Mouse (Mus musculus): Measurements from ENCODE around the gene Dnm3. TPM values are rescaled to one million over a fixed set of nuclear protein-coding genes. Genes with fewer than 3 reads are reported as not detected.
A peak's percentile ranks its signal among the peaks of the same experiment; 100 is the strongest.

Dnm3 gene
- polyA plus RNA-seq, 1 experiment from 2014 or later: 7.2 TPM

DNA sequence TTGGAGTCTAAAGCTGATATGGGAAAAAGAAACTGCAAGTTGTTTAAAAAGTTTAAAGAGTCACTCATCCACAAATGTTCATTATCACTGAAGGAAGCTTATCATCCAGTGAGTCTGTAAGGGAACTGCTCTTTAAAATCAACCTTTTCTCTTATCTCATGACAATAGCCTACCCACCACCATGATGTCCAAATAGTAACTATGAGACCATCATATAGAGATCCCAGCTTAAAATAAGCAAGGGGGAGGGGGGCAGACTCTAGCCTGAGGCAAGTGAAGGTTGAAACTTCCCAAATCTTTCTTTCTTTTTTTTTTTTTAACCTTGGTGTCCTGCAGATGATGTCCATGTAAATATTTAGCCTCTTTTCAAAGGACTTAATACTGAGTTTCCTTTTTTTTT lies 256.9 kb downstream of the Dnm3 start:
- Histone ChIP-seq H3K36me3 (ENCODE audit: control insufficient read depth, insufficient read depth, low read length) (no peaks in the 10 kb centered on the region), H3K4me1 (replicated peaks; ENCODE audit: control insufficient read depth, insufficient read depth, low read length) (no peaks in the 10 kb centered on the region), H3K9me3 (ENCODE audit: control insufficient read depth, low read length) (no peaks in the 10 kb centered on the region), H3K4me3 (ENCODE audit: low read depth, low read length) (no peak overlapping the region), H3K9ac (ENCODE audit: low read length) (no peak overlapping the region), H3K27me3 (ENCODE audit: control insufficient read depth, insufficient read depth, low read length) (no peaks in the 10 kb centered on the region), H3K27ac (ENCODE audit: low read depth, low read length) (no peak overlapping the region), H3K4me2 (ENCODE audit: low read depth, low read length, severe bottlenecking) (no peak overlapping the region)
- DNase-seq (ENCODE audit: low spot score): no peak
- no peak for ATAC-seq (replicated peaks; ENCODE audit: low FRiP score)

DNA sequence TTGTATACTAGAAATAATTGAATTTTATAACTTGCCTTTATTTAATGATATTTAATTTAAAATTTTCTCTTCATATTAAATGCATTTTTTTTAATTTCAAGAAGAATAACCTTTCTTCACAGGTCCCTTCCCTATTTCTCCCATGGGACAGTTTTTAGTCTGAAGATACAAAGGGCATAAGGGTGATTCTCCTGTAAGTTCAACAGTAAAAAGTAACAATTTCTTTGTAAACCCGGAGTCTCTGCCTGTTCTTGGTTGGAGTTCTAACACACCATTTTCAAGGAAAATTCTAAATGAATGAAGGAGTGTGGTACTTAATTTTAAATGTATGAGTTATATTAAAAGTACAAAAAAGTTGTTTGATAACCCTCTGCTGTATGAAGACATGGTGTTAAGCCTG lies 258.1 kb downstream of the Dnm3 start:
- Histone ChIP-seq H3K27ac (ENCODE audit: low read depth, low read length) (no peak overlapping the region), H3K9me3 (ENCODE audit: control insufficient read depth, low read length) (no peaks in the 10 kb centered on the region), H3K36me3 (ENCODE audit: control insufficient read depth, insufficient read depth, low read length) (no peaks in the 10 kb centered on the region), H3K4me3 (ENCODE audit: low read depth, low read length) (no peak overlapping the region), H3K4me1 (replicated peaks; ENCODE audit: control insufficient read depth, insufficient read depth, low read length) (no peaks in the 10 kb centered on the region), H3K9ac (ENCODE audit: low read length) (no peak overlapping the region), H3K4me2 (ENCODE audit: low read depth, low read length, severe bottlenecking) (no peak overlapping the region), H3K27me3 (ENCODE audit: control insufficient read depth, insufficient read depth, low read length) (no peaks in the 10 kb centered on the region)
- no peak for DNase-seq (ENCODE audit: low spot score)
- ATAC-seq (replicated peaks; ENCODE audit: low FRiP score): no peak
- WGBS: 80% methylated on average over 1 of the region's 1 CpGs

DNA sequence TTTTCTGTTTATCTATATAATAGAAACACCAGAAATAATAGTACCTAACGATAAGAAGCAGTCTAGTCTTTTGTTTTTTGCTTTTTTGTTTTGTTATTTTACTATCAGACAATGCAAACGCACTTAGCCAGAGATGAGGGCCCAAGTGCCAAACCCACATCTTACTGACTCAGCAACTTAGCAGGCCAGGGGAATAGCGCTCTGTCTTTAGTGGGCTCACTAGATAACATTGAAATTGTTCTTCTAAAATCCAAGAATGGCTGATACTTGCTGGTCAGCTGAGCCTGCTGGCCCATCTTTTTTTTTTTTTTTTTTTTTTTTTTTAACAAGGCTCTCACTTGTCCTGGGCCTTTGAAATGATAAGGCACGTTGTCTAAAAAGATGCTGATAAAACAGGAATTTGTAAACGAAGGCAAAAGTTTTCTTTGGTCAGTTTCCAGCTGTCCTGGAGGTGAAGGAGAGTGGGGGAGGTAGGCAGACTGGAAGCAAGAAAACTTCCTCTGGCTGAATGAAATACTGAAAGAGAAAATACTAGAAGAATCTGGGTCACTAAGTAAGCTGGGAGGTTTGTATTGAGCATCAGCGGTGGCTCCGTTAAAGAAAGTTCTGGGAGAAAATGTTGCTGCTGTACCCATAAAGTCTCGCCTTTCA lies 259.2 kb downstream of the Dnm3 start:
- no peaks in the 10 kb centered on the region for H3K36me3 ChIP-seq (ENCODE audit: control insufficient read depth, insufficient read depth, low read length)
- peak overlapping the region; percentile 76 for H3K27ac ChIP-seq (ENCODE audit: low read depth, low read length)
- H3K9me3 ChIP-seq (ENCODE audit: control insufficient read depth, low read length): no peaks in the 10 kb centered on the region
- peak overlapping the region; percentile 16; the same call in 1 of the 2 replicates for H3K4me3 ChIP-seq (ENCODE audit: low read depth, low read length)
- WGBS: 66% methylated on average over 8 of the region's 8 CpGs
- no peak for DNase-seq (ENCODE audit: low spot score)
- H3K4me2 ChIP-seq (ENCODE audit: low read depth, low read length, severe bottlenecking): no peak overlapping the region
- no peak for ATAC-seq (replicated peaks; ENCODE audit: low FRiP score)
- H3K27me3 ChIP-seq (ENCODE audit: control insufficient read depth, insufficient read depth, low read length): no peaks in the 10 kb centered on the region
- no peaks in the 10 kb centered on the region for H3K4me1 ChIP-seq (replicated peaks; ENCODE audit: control insufficient read depth, insufficient read depth, low read length)
- H3K9ac ChIP-seq (ENCODE audit: low read length): no peak overlapping the region; the same call in 1 of the 2 replicates

DNA sequence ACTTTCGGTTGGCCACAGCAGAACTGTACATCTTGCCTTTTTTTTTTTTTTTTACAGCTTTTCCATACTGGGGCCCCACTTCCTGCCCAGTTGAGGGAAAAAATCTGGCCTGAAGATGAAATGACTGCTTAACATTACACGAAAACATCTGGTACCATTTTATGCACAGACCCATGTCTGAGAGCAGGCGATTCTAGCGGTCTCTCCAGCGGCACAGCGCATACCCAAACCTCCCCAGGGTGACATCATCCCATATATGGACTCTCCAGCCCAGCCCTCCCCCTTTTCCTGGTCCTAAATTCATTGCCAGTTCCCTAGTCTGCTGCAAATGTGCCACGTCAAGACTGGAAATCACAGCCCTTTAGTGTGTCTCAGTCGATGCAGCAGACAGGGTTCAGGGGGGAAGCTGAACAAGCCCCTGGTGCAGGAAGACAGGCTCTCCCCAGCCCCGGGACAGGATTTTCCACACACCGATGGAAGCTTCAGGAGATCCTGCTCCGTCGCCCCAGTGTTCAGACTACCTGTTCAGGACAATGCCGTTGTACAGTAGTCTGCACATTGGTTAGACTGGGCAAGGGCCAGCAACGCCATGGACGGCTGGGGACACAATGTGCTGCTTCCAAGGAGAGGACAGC lies 260.4 kb downstream of the Dnm3 start:
- peak overlapping the region; percentile 23 for H3K4me3 ChIP-seq (ENCODE audit: low read depth, low read length)
- H3K4me1 ChIP-seq (replicated peaks; ENCODE audit: control insufficient read depth, insufficient read depth, low read length): no peaks in the 10 kb centered on the region
- no peak overlapping the region for H3K4me2 ChIP-seq (ENCODE audit: low read depth, low read length, severe bottlenecking)
- ATAC-seq (replicated peaks; ENCODE audit: low FRiP score) (peak; percentile 49; the same call in 1 of the 2 replicates), DNase-seq (ENCODE audit: low spot score) (peak; percentile 64)
- H3K36me3 ChIP-seq (ENCODE audit: control insufficient read depth, insufficient read depth, low read length): no peaks in the 10 kb centered on the region
- no peaks in the 10 kb centered on the region for H3K27me3 ChIP-seq (ENCODE audit: control insufficient read depth, insufficient read depth, low read length)
- WGBS: 72% methylated on average over 15 of the region's 15 CpGs
- no peaks in the 10 kb centered on the region for H3K9me3 ChIP-seq (ENCODE audit: control insufficient read depth, low read length)
- H3K9ac ChIP-seq (ENCODE audit: low read length): peak overlapping the region; percentile 29; the same call in 1 of the 2 replicates
- peak overlapping the region; percentile 76 for H3K27ac ChIP-seq (ENCODE audit: low read depth, low read length)

DNA sequence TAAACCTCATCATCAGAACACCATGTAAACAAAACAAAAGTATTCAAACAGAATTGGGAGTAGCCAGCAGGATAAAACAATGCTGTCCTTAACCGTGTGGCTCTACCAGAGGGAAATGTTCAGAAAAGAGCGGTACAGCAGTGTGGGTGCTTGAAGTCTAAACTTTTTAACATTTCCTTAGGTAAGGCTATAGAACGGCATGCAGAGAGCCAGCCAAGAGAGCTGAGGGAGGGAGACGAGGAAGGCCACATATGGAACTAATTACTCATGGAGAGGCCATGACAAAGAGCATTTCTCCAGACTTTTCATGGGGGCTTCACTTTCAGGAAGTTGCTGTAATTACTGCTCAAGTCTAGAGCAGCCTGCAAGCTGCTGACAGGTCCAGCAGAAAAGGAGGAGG lies 261.2 kb downstream of the Dnm3 start:
- DNase-seq (ENCODE audit: low spot score) (no peak), ATAC-seq (replicated peaks; ENCODE audit: low FRiP score) (no peak)
- Histone ChIP-seq H3K27me3 (ENCODE audit: control insufficient read depth, insufficient read depth, low read length) (no peaks in the 10 kb centered on the region), H3K27ac (ENCODE audit: low read depth, low read length) (peak overlapping the region; percentile 9; the same call in 1 of the 2 replicates), H3K4me2 (ENCODE audit: low read depth, low read length, severe bottlenecking) (no peak overlapping the region), H3K4me1 (replicated peaks; ENCODE audit: control insufficient read depth, insufficient read depth, low read length) (no peaks in the 10 kb centered on the region), H3K9me3 (ENCODE audit: control insufficient read depth, low read length) (no peaks in the 10 kb centered on the region), H3K4me3 (ENCODE audit: low read depth, low read length) (no peak overlapping the region), H3K9ac (ENCODE audit: low read length) (no peak overlapping the region), H3K36me3 (ENCODE audit: control insufficient read depth, insufficient read depth, low read length) (no peaks in the 10 kb centered on the region)
- WGBS: 25% methylated on average over 4 of the region's 4 CpGs

DNA sequence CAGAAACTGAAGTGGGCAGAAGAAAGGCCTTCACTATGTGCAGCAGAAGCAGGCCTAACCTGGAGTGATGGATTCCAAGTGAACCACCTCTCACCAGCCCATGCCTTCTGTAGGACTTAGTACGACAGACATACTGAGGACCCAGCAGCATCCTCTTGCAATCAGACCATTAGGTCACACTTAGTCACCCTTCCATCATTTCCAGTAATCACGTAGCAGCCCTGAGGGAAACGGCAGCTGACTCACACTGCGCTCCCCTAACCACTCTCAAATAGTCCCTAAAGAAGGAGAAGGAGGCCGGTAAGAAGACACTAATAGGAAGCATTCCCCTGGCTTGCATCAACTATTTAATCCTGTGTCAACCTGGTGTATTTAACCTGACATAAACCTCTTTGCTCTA lies 262.1 kb downstream of the Dnm3 start:
- no peaks in the 10 kb centered on the region for H3K9me3 ChIP-seq (ENCODE audit: control insufficient read depth, low read length)
- 60% methylated on average over 5 of the region's 5 CpGs for WGBS

DNA sequence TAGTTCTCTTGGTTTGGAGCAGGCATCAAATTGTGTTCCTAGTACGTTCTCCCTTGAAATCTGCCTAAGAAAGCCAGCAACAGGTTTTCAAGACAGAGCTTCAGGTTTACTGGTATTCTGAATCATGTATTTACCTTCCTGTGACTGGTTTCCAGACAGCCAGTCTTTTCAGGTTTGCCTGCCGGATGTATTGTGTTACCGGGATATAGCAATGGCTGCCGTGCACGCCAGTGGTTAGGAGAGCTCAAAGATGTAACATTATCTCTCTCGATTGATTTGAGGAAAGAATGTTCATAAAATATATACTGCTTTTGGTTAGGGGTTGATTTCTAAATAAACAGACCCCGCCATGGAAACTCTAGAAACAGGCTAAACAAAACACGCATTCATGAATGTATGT lies 264.8 kb downstream of the Dnm3 start:
- DNase-seq (ENCODE audit: low spot score) (no peak), ATAC-seq (replicated peaks; ENCODE audit: low FRiP score) (no peak)
- H3K9me3 ChIP-seq (ENCODE audit: control insufficient read depth, low read length): no peaks in the 10 kb centered on the region
- H3K27ac ChIP-seq (ENCODE audit: low read depth, low read length): no peak overlapping the region
- no peaks in the 10 kb centered on the region for H3K36me3 ChIP-seq (ENCODE audit: control insufficient read depth, insufficient read depth, low read length)
- H3K9ac ChIP-seq (ENCODE audit: low read length): no peak overlapping the region
- H3K27me3 ChIP-seq (ENCODE audit: control insufficient read depth, insufficient read depth, low read length): no peaks in the 10 kb centered on the region
- no peak overlapping the region for H3K4me3 ChIP-seq (ENCODE audit: low read depth, low read length)
- 85% methylated on average over 8 of the region's 8 CpGs for WGBS
- no peak overlapping the region for H3K4me2 ChIP-seq (ENCODE audit: low read depth, low read length, severe bottlenecking)
- 0 out of 2 replicates have a peak, but pooled peaks cover 1% of the 10 kb centered on the region for H3K4me1 ChIP-seq (replicated peaks; ENCODE audit: control insufficient read depth, insufficient read depth, low read length)

More for the DNA sequence above, 262.1 kb downstream of the Dnm3 start:
- H3K27me3 ChIP-seq (ENCODE audit: control insufficient read depth, insufficient read depth, low read length): no peaks in the 10 kb centered on the region
- DNase-seq (ENCODE audit: low spot score) (no peak), ATAC-seq (replicated peaks; ENCODE audit: low FRiP score) (no peak)
- H3K4me1 ChIP-seq (replicated peaks; ENCODE audit: control insufficient read depth, insufficient read depth, low read length): no peaks in the 10 kb centered on the region
- no peaks in the 10 kb centered on the region for H3K36me3 ChIP-seq (ENCODE audit: control insufficient read depth, insufficient read depth, low read length)
- H3K9ac ChIP-seq (ENCODE audit: low read length): no peak overlapping the region
- no peak overlapping the region for H3K4me3 ChIP-seq (ENCODE audit: low read depth, low read length)
- H3K27ac ChIP-seq (ENCODE audit: low read depth, low read length): no peak overlapping the region
- H3K4me2 ChIP-seq (ENCODE audit: low read depth, low read length, severe bottlenecking): no peak overlapping the region

DNA sequence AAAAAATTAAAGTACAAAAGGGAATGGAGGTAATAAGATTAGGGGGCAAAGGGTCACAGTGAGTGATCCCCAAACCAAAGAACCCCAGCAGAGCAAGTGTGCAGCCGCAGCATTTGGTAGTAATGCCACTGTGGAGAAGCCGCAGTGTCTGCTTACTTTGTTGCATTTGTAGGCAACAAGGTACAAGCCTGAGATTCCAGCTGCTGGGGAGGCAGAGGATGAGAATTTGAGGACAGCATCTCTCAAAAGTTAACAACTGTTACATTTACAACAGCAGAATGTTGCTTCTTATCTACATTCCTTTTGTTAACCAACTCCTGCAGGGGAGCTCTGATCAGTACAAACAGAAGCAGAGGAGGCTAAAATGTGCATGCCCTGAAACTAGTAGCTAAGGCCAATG lies 267.3 kb downstream of the Dnm3 start:
- no peak overlapping the region for H3K27ac ChIP-seq (ENCODE audit: low read depth, low read length)
- H3K9me3 ChIP-seq (ENCODE audit: control insufficient read depth, low read length): no peaks in the 10 kb centered on the region
- H3K4me3 ChIP-seq (ENCODE audit: low read depth, low read length): no peak overlapping the region
- H3K9ac ChIP-seq (ENCODE audit: low read length): no peak overlapping the region
- DNase-seq (ENCODE audit: low spot score) (no peak), ATAC-seq (replicated peaks; ENCODE audit: low FRiP score) (no peak)
- no peak overlapping the region for H3K4me2 ChIP-seq (ENCODE audit: low read depth, low read length, severe bottlenecking)
- no peaks in the 10 kb centered on the region for H3K36me3 ChIP-seq (ENCODE audit: control insufficient read depth, insufficient read depth, low read length)
- H3K4me1 ChIP-seq (replicated peaks; ENCODE audit: control insufficient read depth, insufficient read depth, low read length): 0 out of 2 replicates have a peak, but pooled peaks cover 1% of the 10 kb centered on the region
- WGBS: 9% methylated on average over 2 of the region's 2 CpGs
- H3K27me3 ChIP-seq (ENCODE audit: control insufficient read depth, insufficient read depth, low read length): no peaks in the 10 kb centered on the region

All from forebrain, embryonic 11.5 days (tissue).